Mouse (Mus musculus) induced T-regulatory cell, adult 2 months (primary cell): ENCODE measurements at regions not wholly inside any gene's neighbourhood (a gene's known extent, or its start where the extent isn't known, plus 50 kb on each side); places are given as distances from the start of the nearest gene placed in this dataset.

ENCODE experiments used
- DNase-seq: peaks from one replicate; pipeline ENCODE4 v3.0.0-alpha.2; 2012; ENCODE audit warnings: low read depth

- no peak for DNase-seq
These were observed 175.7 kb downstream of the Fat4 start for GRCm38 (mm10) chr3:39062415-39062814.

- no peak for DNase-seq
These were observed 178.7 kb downstream of the Fat4 start for GRCm38 (mm10) chr3:39065457-39065856.

GRCm38 (mm10) chr3:39069011-39069410, 182.3 kb downstream of the Fat4 start:
- DNase-seq = no peak

- no peak for DNase-seq
These were observed 196.0 kb downstream of the Fat4 start for GRCm38 (mm10) chr3:39082678-39083270.

- no peak for DNase-seq
These were observed 202.2 kb downstream of the Fat4 start for GRCm38 (mm10) chr3:39088948-39089347.

- no peak for DNase-seq
These were observed 215.6 kb downstream of the Fat4 start for GRCm38 (mm10) chr3:39102324-39102723.

GRCm38 (mm10) chr3:39109756-39110392, 223.1 kb downstream of the Fat4 start:
- no peak for DNase-seq

- DNase-seq = no peak
These were observed 227.3 kb downstream of the Fat4 start for GRCm38 (mm10) chr3:39114056-39114455.

- DNase-seq = no peak
These were observed 228.1 kb downstream of the Fat4 start for GRCm38 (mm10) chr3:39114826-39115225.

GRCm38 (mm10) chr3:39115441-39115840, 228.7 kb downstream of the Fat4 start:
- no peak for DNase-seq

- DNase-seq = no peak
These were observed 235.5 kb downstream of the Fat4 start for GRCm38 (mm10) chr3:39122250-39122649.

- DNase-seq = no peak
These were observed 243.8 kb downstream of the Fat4 start for GRCm38 (mm10) chr3:39130532-39130931.

GRCm38 (mm10) chr3:39165006-39165667, 278.4 kb downstream of the Fat4 start:
- no peak for DNase-seq

- no peak for DNase-seq
These were observed 295.9 kb downstream of the Fat4 start for GRCm38 (mm10) chr3:39182646-39183045.

- no peak for DNase-seq
These were observed 308.4 kb downstream of the Fat4 start for GRCm38 (mm10) chr3:39195102-39195501.

GRCm38 (mm10) chr3:39202662-39203061, 315.9 kb downstream of the Fat4 start:
- no peak for DNase-seq

GRCm38 (mm10) chr3:39208651-39209050, 321.9 kb downstream of the Fat4 start:
- no peak for DNase-seq

- no peak for DNase-seq
These were observed 322.8 kb downstream of the Fat4 start for GRCm38 (mm10) chr3:39209382-39210165.

- DNase-seq = no peak
These were observed 324.9 kb downstream of the Fat4 start for GRCm38 (mm10) chr3:39211670-39212069.

GRCm38 (mm10) chr3:39220011-39220706, 333.4 kb downstream of the Fat4 start:
- no peak for DNase-seq

- DNase-seq = no peak
These were observed 333.9 kb downstream of the Fat4 start for GRCm38 (mm10) chr3:39220707-39221034.

- DNase-seq = no peak
These were observed 335.3 kb downstream of the Fat4 start for GRCm38 (mm10) chr3:39222059-39222458.
